Mouse (Mus musculus): ENCODE measurements around the gene Hmg20a.

DNA sequence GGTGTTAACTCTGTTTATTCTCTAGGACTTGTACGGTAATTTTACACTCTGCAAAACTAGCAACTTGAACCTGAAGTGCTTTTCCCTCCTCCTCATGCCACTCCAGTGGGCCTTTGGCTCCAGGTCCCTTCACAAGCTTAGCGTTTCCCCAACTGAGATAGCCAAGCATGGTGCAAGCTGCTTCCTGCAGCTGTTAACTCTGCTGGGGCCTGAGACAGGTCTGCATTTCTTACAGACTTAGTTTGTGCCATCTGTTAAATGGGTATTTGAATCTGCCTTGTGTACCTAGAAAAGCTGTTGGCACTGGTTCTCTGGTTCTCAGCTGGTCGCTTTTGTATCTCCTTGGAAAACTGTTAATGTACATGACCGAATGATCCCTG lies 89.3 kb downstream of the Hmg20a start:
- no peak for TF ChIP-seq CTCF (IDR thresholded peaks at IDR 0.05; ENCODE audit: low read depth, low read length)
- TF ChIP-seq POLR2A (IDR thresholded peaks at IDR 0.05; ENCODE audit: insufficient read depth, low read length): no peak

Measured in ES-Bruce4 (cell line).